Mouse (Mus musculus) brain, embryonic 14.5 days (tissue): ENCODE results near the gene Cdc25b.

Source experiments
- CTCF ChIP-seq: fragments of 200-500 bp; IDR thresholded peaks from 2 replicates; pipeline ENCODE4 v1.5.1; 2012; ENCODE audit warnings: inconsistent platforms, mild to moderate bottlenecking, moderate library complexity, borderline replicate concordance; ENCODE audit not compliant: insufficient read depth, insufficient read length; ENCODE audit errors: extremely low read depth
- POLR2A ChIP-seq: fragments of 200-500 bp; IDR thresholded peaks from 2 replicates; pipeline ENCODE4 v1.6.1; 2012; ENCODE audit warnings: mild to moderate bottlenecking, inconsistent platforms, borderline replicate concordance; ENCODE audit not compliant: poor library complexity, insufficient read depth, insufficient read length, severe bottlenecking; ENCODE audit errors: extremely low read depth

DNA sequence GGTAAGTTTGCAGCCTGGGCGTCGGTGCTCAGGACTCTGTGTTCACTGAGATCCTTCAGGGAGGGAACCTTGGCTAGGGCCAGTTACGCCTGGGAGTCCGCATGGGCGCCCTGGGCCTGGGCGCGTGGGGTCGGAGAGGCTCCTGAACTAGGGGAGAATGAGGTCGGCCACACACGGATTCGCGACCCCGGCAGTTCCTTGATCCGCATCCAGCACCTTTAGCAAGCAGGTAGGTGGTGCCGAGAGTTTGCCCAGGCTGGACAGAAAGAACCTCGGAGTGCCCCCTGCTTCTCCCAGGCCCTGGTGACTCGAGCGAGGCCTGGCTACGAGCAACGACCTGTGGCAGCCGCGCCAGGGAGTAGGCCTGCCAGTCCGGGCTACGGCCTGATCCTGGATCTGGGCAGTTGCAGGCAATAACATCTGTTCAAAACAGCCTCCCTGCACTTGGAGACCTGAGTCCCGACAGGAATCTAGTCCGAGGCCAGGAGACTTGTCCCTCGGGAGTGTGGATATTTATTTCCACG is 47.4 kb downstream of the Cdc25b start:
- no peak for TF ChIP-seq CTCF
- TF ChIP-seq POLR2A = no peak
